Mouse (Mus musculus) lung, postnatal 0 days (tissue): ENCODE measurements at regions not wholly inside any gene's neighbourhood (a gene's known extent, or its start where the extent isn't known, plus 50 kb on each side); places are given as distances from the start of the nearest gene placed in this dataset.

Source experiments
- ATAC-seq: fragments of 200-750 bp; cut with Nextera tagmentation; 2 replicates; pipeline ENCODE4 v1.8.0; 2017; ENCODE audit warnings: moderate library complexity
- DNase-seq: peaks from one replicate; pipeline ENCODE4 v3.0.0-alpha.2; 2016; ENCODE audit warnings: low spot score
- H3K27ac ChIP-seq: fragments of 300-500 bp; sonication (generic); 2 replicates; pipeline ENCODE4 v1.5.1; 2014; ENCODE audit warnings: antibody characterized with exemption, mild to moderate bottlenecking, low read length, mixed read lengths
- H3K27me3 ChIP-seq: fragments of 300-500 bp; sonication (generic); replicated peaks from 2 replicates; pipeline ENCODE4 v1.6.1; 2014; ENCODE audit warnings: low read length, mixed read lengths; ENCODE audit not compliant: insufficient read depth
- H3K36me3 ChIP-seq: fragments of 300-500 bp; sonication (generic); 2 replicates; pipeline ENCODE4 v1.6.1; 2014; ENCODE audit warnings: low read length, mixed read lengths; ENCODE audit not compliant: insufficient read depth
- H3K4me1 ChIP-seq: fragments of 300-500 bp; sonication (generic); 2 replicates; pipeline ENCODE4 v1.6.1; 2014; ENCODE audit warnings: antibody characterized with exemption, low read depth, low read length, mixed read lengths; ENCODE audit not compliant: insufficient read depth
- H3K4me2 ChIP-seq: fragments of 300-500 bp; sonication (generic); replicated peaks from 2 replicates; pipeline ENCODE4 v1.6.1; 2014; ENCODE audit warnings: low read depth, mild to moderate bottlenecking, low read length, moderate library complexity, mixed read lengths
- H3K4me3 ChIP-seq: fragments of 300-500 bp; sonication (generic); 2 replicates; pipeline ENCODE4 v1.5.1; 2014; ENCODE audit warnings: low read depth, low read length
- H3K9ac ChIP-seq: fragments of 300-500 bp; sonication (generic); replicated peaks from 2 replicates; pipeline ENCODE4 v1.6.1; 2014; ENCODE audit warnings: low read depth, mild to moderate bottlenecking
- H3K9me3 ChIP-seq: fragments of 300-500 bp; sonication (generic); 2 replicates; pipeline ENCODE4 v1.6.1; 2016; ENCODE audit warnings: low read length, mixed read lengths
- CTCF ChIP-seq: IDR thresholded peaks from 2 replicates; pipeline ENCODE4 v1.5.1; 2016; ENCODE audit warnings: antibody characterized with exemption, mild to moderate bottlenecking
- EP300 ChIP-seq: IDR thresholded peaks from 2 replicates; pipeline ENCODE4 v1.6.1; 2016; ENCODE audit warnings: antibody characterized with exemption, mild to moderate bottlenecking, control low read depth
- WGBS: fragments of 180-500 bp; shearing (Covaris S2); extraction: QIAGEN DNeasy Blood & Tissue Kit; methylation state at CpG from one replicate; pipeline ENCODE4 v1.1.7; 2014; 5-methylcytosine and 5-hydroxymethylcytosine counted together

GRCm38 (mm10) chr5:4650709-4651108, 107.1 kb downstream of the Fzd1 start:
- Histone ChIP-seq H3K36me3 (no peaks in the 10 kb centered on the region), H3K27me3 (no peaks in the 10 kb centered on the region), H3K9me3 (no peaks in the 10 kb centered on the region), H3K27ac (no peak overlapping the region), H3K4me2 (no peak overlapping the region), H3K4me1 (no peaks in the 10 kb centered on the region), H3K4me3 (no peak overlapping the region), H3K9ac (no peak overlapping the region)
- 90% methylated on average over 3 of the region's 3 CpGs for WGBS
- TF ChIP-seq CTCF: no peak
- TF ChIP-seq EP300: no peak
- ATAC-seq: no peak
- no peak for DNase-seq

GRCm38 (mm10) chr5:4649858-4650556, 107.8 kb downstream of the Fzd1 start:
- whole genome bisulfite sequencing: 36% methylated on average over 6 of the region's 6 CpGs
- no peak overlapping the region for H3K27ac ChIP-seq
- H3K9ac ChIP-seq: no peak overlapping the region
- H3K4me3 ChIP-seq: no peak overlapping the region
- no peaks in the 10 kb centered on the region for H3K9me3 ChIP-seq
- no peak overlapping the region for H3K4me2 ChIP-seq
- DNase-seq: no peak
- H3K4me1 ChIP-seq: no peaks in the 10 kb centered on the region
- H3K36me3 ChIP-seq: no peaks in the 10 kb centered on the region
- H3K27me3 ChIP-seq: no peaks in the 10 kb centered on the region
- TF ChIP-seq CTCF: no peak
- no peak for TF ChIP-seq EP300
- no peak for ATAC-seq

GRCm38 (mm10) chr5:4641041-4641440, 116.8 kb downstream of the Fzd1 start:
- TF ChIP-seq CTCF (no peak), EP300 (no peak)
- ATAC-seq: no peak
- H3K4me2 ChIP-seq: no peak overlapping the region
- no peaks in the 10 kb centered on the region for H3K4me1 ChIP-seq
- no peaks in the 10 kb centered on the region for H3K9me3 ChIP-seq
- no peaks in the 10 kb centered on the region for H3K36me3 ChIP-seq
- H3K27ac ChIP-seq: no peak overlapping the region
- no peak overlapping the region for H3K4me3 ChIP-seq
- no peak overlapping the region for H3K9ac ChIP-seq
- H3K27me3 ChIP-seq: no peaks in the 10 kb centered on the region
- no peak for DNase-seq

GRCm38 (mm10) chr5:4633763-4634162, 124.1 kb downstream of the Fzd1 start:
- Histone ChIP-seq H3K27me3 (no peaks in the 10 kb centered on the region), H3K4me1 (no peaks in the 10 kb centered on the region), H3K4me2 (no peak overlapping the region), H3K27ac (no peak overlapping the region), H3K9me3 (no peaks in the 10 kb centered on the region), H3K9ac (no peak overlapping the region), H3K36me3 (no peaks in the 10 kb centered on the region), H3K4me3 (no peak overlapping the region)
- DNase-seq (no peak), ATAC-seq (no peak)
- TF ChIP-seq CTCF (no peak), EP300 (no peak)
- WGBS: 34% methylated on average over 3 of the region's 3 CpGs

- no peaks in the 10 kb centered on the region for H3K9me3 ChIP-seq
- H3K4me3 ChIP-seq: no peak overlapping the region
- H3K36me3 ChIP-seq: no peaks in the 10 kb centered on the region
- TF ChIP-seq CTCF (no peak), EP300 (no peak)
- no peaks in the 10 kb centered on the region for H3K4me1 ChIP-seq
- no peaks in the 10 kb centered on the region for H3K27me3 ChIP-seq
- H3K4me2 ChIP-seq: no peak overlapping the region
- ATAC-seq (no peak), DNase-seq (no peak)
- H3K27ac ChIP-seq: no peak overlapping the region
- 88% methylated on average over 6 of the region's 6 CpGs for WGBS
- H3K9ac ChIP-seq: no peak overlapping the region
These were observed 132.6 kb downstream of the Fzd1 start for GRCm38 (mm10) chr5:4625206-4625605.

GRCm38 (mm10) chr5:4623625-4624024, 134.2 kb downstream of the Fzd1 start:
- DNase-seq: no peak
- Histone ChIP-seq H3K9me3 (no peaks in the 10 kb centered on the region), H3K9ac (no peak overlapping the region), H3K4me3 (no peak overlapping the region), H3K27me3 (no peaks in the 10 kb centered on the region), H3K4me2 (no peak overlapping the region), H3K4me1 (no peaks in the 10 kb centered on the region), H3K27ac (no peak overlapping the region), H3K36me3 (no peaks in the 10 kb centered on the region)
- 47% methylated on average over 4 of the region's 4 CpGs for WGBS
- TF ChIP-seq CTCF (no peak), EP300 (no peak)
- no peak for ATAC-seq
